Mouse (Mus musculus): ENCODE measurements at regions not wholly inside any gene's neighbourhood (a gene's known extent, or its start where the extent isn't known, plus 50 kb on each side); places are given as distances from the start of the nearest gene placed in this dataset.
"Not testable (repeated sequence)": the region's sequence is repeated elsewhere in the genome, so short reads cannot be mapped to it uniquely, and the experiment has no call there.

GRCm38 (mm10) chr2:128265014-128265990 lies 139.5 kb downstream of the Bcl2l11 start:
- DNase-seq (ENCODE audit: low spot score in 2 of 2), result no peak

GRCm38 (mm10) chr2:128270377-128271129 lies 144.7 kb downstream of the Bcl2l11 start:
- DNase-seq (ENCODE audit: low spot score in 2 of 2), result no peak

- no peak for DNase-seq (ENCODE audit: low spot score in 2 of 2)
Measured at GRCm38 (mm10) chr2:128272789-128273188, 147.0 kb downstream of the Bcl2l11 start.

- DNase-seq (ENCODE audit: low spot score in 2 of 2), result no peak
Measured at GRCm38 (mm10) chr2:128273292-128273691, 147.5 kb downstream of the Bcl2l11 start.

- no peak for DNase-seq (ENCODE audit: low spot score in 2 of 2)
Measured at GRCm38 (mm10) chr2:128276337-128276736, 150.5 kb downstream of the Bcl2l11 start.

GRCm38 (mm10) chr2:128277387-128278123 lies 151.7 kb downstream of the Bcl2l11 start:
- DNase-seq (ENCODE audit: low spot score in 2 of 2), result no peak

GRCm38 (mm10) chr2:128278124-128278432 lies 152.2 kb downstream of the Bcl2l11 start:
- DNase-seq (ENCODE audit: low spot score in 2 of 2), result peak in 1 of 2 experiments; percentile 65

- DNase-seq (ENCODE audit: low spot score in 2 of 2), result peak in 1 of 2 experiments; percentile 21
Measured at GRCm38 (mm10) chr2:128278608-128279081, 152.8 kb downstream of the Bcl2l11 start.

GRCm38 (mm10) chr2:128279127-128279710 lies 153.4 kb downstream of the Bcl2l11 start:
- no peak for DNase-seq (ENCODE audit: low spot score in 2 of 2)

- no peak for DNase-seq (ENCODE audit: low spot score in 2 of 2)
Measured at GRCm38 (mm10) chr2:128282591-128282990, 156.8 kb downstream of the Bcl2l11 start.

GRCm38 (mm10) chr2:128284822-128285421 lies 159.1 kb downstream of the Bcl2l11 start:
- peak; percentile 55 to 80 for DNase-seq (ENCODE audit: low spot score in 2 of 2)

- DNase-seq (ENCODE audit: low spot score in 2 of 2), result no peak
Measured at GRCm38 (mm10) chr2:128285457-128285856, 159.6 kb downstream of the Bcl2l11 start.

- no peak for DNase-seq (ENCODE audit: low spot score in 2 of 2)
Measured at GRCm38 (mm10) chr2:128288138-128288551, 162.3 kb downstream of the Bcl2l11 start.

GRCm38 (mm10) chr2:128290609-128291008 lies 164.8 kb downstream of the Bcl2l11 start:
- no peak for DNase-seq (ENCODE audit: low spot score in 2 of 2)

- no peak for DNase-seq (ENCODE audit: low spot score in 2 of 2)
Measured at GRCm38 (mm10) chr2:128294610-128295009, 168.8 kb downstream of the Bcl2l11 start.

GRCm38 (mm10) chr2:128295018-128295424 lies 169.2 kb downstream of the Bcl2l11 start:
- DNase-seq (ENCODE audit: low spot score in 2 of 2), result no peak

- DNase-seq (ENCODE audit: low spot score in 2 of 2), result no peak
Measured at GRCm38 (mm10) chr2:128295726-128296234, 169.9 kb downstream of the Bcl2l11 start.

GRCm38 (mm10) chr2:128296423-128296822 lies 170.6 kb downstream of the Bcl2l11 start:
- not testable (repeated sequence) for DNase-seq (ENCODE audit: low spot score in 2 of 2)

- no peak for DNase-seq (ENCODE audit: low spot score in 2 of 2)
Measured at GRCm38 (mm10) chr2:128296897-128297296, 171.1 kb downstream of the Bcl2l11 start.

- no peak for DNase-seq (ENCODE audit: low spot score in 2 of 2)
Measured at GRCm38 (mm10) chr2:128297821-128298220, 172.0 kb downstream of the Bcl2l11 start.

- DNase-seq (ENCODE audit: low spot score in 2 of 2), result no peak
Measured at GRCm38 (mm10) chr2:128298996-128299395, 173.2 kb downstream of the Bcl2l11 start.
